Mouse (Mus musculus) CH12F3 (cell line): ENCODE measurements around the gene Mvb12a.
"Not testable (repeated sequence)": the region's sequence is repeated elsewhere in the genome, so short reads cannot be mapped to it uniquely, and the experiment has no call there.

Experiments used
- in situ Hi-C: fragments of 300-500 bp; cut with MboI; formaldehyde crosslinking; loops from 2 replicates; pipeline ENCODE4 v1.14.3; 2020; ENCODE audit warnings: low sequenced_read_pairs

Mvb12a gene

DNA sequence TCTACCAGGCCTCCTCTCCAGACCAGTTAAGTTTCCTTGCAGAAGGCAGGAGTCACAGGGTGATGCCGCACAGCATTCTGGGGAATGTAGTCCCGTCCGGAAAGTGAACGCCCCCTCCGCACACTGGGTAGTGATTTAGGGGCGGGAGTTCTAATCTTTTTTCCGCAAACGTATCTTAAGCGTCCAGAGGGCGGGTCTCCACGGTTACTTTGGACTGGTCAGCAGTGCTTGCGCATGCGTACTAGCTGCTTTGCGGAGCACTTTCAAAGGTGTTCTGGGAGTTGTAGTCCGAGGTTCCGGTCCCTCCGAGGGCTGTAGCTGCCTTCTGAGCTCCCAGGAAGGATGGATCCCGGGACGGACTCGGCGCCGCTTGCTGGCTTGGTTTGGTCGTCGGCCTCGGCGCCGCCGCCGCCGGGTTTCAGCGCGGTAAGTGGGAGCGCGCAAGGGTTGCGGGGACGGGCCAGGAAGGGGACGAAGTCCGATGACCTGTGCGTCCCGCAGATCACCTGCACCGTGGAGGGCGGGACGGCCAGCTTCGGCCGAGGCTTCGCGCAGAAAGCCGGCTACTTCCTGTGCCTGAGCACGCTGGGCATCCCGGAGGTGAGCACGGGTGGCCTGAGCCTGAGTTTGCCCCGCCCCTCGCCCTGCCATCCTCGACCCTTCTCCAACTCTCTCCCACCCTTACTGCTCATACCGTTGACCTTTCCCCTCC is at the start of gene Mvb12a:
Gene Mvb12a, plus strand, starts transcription at position 291 of the 712 bp plus-strand sequence.
- in situ Hi-C loops, result no loop called here

DNA sequence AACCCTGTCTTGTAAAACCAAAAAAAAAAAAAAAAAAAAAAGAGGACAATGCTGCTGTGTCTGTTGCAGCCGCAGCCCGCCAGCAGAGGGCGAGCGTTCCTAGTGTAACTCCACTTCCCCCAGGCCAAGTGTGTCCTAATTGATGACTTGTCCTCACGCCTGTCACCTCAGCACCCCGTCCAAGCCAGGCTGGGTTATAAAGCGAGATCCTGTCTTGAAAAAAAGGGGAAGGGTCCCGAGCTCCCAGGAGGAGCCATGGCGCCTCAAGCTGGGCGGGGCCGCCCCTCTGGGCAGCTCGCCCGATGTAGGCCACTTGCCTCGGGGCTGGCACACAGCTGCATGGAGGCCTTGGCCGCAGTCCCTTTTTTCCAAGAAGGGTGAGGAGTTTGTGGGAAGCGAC is 47.7 kb upstream of the Mvb12a start:
- in situ Hi-C loops, result no loop called here

DNA sequence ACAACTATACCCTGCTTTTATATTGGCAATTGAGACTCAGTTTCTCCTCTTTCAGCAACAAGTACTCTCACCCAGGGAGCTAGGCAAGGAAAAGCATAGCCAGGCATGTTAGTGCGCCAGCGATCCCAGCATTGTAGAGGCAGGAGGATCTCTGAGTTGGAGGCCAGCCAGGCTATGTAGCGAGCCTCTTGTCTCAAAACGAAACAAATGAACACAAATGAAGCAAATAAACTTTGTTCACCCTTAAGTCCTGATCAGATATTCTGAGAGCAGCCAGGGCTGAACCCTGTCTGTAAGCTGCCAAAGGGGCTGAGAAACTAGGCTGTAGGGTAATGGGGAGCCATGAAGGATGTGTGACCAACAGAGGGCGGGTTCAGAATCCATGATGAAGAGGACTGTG is 46.9 kb upstream of the Mvb12a start:
- in situ Hi-C loops, result no loop called here

DNA sequence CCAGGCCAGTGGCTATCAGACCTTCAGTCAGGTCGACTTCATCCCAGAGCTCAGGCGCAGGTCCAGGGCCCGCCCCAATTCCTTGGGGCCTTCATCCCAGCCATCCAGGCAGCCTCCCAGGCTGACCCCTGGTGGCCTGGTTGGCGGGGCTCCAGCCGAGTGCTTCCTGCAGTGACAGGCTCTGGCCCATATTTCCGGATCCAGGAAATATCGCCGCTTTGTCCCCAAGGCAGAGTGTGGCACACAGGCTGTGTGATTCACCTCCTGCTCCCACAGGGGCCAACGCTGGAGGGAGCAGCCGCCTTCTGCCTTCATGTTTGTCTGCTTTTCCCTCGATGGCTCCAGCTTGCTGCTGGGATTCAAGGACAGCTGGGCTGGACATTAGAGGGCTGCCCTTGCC is 46.2 kb upstream of the Mvb12a start:
- in situ Hi-C loops, result no loop called here

DNA sequence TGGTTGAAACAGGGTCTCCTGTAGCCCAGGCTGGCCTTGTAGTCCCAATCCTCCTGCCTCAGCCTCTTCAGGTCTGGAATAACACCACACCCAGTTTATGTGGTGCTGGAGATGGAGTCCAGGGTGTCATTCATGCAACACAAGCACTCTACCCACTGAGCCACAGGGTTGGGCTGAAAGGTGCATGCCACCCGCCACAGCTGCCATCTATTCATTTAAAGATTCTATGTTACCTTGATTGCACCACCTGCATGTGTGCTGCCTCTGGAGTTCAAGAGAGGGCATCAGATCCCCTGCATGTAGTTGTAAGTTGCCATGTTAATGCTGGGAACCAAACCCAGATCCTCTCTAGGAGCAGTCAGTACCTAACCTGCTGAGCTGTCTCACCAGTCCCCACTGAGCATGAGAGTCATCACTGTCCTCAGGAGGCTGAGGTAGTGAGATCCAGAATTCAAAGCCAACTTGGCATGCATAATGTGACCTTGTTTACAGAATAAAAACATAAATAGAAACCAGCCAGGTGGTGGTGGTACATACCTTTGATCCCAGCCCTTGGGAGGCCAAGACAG is 45.6 kb upstream of the Mvb12a start:
- in situ Hi-C loops, result no loop called here

DNA sequence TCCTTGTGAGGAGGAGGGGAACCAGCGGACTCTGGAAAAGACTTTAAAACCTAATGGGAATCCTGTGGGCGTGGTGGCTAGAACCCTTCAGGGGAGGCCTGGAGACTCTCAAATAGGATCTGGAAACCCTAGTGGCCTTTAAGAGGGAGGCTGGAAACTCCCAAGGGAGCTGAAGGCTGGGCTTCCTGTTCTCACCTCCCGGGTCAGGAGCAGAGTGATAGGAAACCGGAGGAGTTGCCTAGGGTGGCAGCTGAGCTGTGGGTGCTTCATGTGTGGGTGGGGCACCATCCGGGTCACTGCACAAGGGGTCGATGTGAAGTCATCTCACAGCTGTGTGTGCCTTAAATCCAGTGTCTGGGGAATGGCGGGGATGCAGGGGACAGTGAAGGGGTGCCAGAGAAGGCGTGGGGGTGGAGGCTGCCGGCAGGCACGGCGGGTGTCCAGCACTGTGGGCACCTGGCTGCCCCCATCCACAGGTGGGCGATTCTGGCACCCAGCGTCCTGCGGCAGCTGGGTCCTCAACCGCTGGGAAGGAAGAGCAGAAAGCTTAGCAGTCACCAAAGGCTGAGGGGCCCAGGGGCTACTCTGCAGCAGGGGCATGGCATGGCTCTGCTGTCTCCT is 44.7 kb upstream of the Mvb12a start:
- in situ Hi-C loops, result no loop called here

DNA sequence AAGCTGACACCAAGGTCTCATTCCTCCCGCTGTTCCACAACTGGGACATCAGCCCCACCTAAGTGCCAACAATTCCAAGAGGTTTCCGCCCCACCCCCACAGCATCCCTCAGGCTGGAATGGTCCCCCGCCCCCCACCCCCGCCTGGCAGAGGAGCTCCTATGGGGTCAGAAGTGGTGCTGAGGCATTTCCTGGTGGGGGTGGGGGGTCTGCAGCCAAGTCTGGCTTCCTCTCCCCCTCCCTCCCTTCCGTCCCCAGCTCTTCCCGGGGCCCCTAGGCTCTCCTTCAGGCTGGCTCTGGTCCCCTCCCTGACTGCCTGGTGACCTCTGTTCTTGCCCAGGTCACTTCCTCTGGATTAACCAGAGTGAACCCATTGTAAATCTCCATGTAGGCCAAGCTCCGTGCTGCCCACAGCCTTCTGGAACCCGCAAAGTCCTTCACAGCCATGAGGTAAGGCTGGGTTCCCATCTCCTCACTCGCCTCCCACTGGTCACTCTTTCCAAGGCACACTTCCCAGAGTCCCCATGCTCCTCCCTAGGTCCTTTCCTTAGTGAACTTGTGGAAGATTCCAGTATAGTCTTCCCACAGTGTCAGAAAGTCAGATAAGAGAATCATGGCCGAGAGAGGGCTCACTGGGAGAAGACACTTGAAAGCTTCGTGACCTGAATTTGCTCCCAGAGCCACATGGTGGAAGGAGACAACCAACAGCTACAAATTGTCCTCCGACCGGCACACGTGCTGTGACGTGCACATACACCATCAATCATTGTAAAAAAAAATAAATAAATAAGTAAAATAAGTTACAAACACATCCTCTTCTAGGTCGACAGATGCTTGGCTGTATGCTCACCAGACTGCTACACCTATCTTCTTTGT is 43.7 kb upstream of the Mvb12a start:
- in situ Hi-C loops, result no loop called here

DNA sequence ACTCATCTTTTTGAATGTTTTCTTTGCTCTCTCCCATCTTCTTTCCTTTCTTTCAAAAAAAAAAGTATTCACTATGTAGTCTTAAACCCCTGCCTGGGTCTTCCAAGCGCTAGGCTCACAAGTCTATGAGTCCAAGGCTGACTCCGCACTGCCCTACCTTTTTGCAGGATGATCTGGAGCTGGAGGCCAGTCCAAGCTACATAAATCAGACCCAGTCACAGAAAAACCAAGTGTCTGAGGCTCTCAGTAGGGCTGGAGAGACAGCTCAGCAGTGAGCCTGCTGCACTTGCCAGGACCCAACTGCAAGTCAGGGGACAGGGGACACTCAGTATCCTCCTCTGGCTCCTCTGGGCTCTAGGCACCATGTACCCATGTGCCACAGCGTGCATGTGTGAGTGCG is 38.4 kb upstream of the Mvb12a start:
- in situ Hi-C loops, result no loop called here

DNA sequence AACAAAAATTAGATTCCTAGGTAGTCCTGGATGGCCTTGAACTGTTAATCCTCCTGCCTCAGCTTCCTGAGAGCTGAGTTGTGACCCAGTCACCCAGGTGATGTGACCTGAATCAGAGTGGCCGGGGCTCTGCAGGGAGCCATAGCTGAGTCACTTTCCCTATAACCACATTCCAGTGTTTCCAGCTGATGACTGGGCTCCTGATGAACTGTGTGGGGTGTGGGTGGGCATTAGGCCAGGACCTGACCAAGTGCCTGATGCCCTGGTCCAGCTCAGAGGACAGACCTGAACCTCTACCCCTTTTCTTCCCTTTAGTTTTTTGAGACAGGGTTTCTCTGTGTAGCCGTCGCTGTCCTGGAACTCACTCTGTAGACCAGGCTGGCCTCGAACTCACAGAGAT is 37.4 kb upstream of the Mvb12a start:
- in situ Hi-C loops, result no loop called here

DNA sequence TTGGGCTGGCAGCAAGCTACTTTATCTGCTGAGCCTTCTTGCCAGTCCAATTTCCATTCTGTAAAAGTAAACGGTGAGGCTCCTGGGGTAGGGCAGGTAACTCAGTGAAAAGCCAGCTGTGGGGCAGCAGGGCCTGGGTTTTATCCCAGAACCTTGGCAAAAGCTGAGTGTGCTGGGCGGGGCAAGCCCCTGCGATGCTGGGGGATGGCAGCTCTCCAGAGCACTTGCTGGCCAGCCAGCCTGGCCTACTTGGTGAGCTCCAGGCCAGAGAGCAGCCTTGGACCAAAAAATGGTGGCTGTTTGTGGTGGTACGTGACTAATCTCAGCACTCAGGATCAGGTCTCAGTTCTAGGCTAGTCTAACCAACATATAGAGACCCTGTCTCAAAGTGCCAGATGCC is 36.7 kb upstream of the Mvb12a start:
- in situ Hi-C loops, result no loop called here

DNA sequence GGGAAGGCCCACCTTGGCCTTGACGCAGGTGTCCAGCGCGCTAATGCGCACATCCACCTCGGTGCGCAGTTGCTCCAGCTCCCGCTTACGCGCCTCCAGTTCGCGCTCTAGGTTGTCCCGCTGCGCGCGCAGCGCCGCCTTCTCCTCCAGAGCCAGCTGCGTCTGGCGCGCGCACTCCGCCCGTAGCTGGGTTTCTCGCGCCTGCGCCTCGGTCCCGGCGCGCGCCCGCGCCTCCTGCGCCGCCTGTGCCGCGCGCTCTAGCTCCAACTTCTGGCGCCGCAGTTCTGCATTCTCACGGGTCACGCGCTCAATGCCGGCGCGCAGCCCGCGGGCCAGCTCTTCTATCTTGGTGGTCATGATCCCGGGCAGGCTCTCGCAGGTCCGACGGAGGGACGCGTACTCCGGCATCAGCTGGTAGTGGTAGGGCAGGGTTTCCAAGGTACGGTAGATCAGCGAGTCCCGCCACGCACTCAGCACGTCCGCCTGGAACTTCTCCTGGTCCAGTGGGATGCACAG is 35.1 kb upstream of the Mvb12a start:
- in situ Hi-C loops, result no loop called here

DNA sequence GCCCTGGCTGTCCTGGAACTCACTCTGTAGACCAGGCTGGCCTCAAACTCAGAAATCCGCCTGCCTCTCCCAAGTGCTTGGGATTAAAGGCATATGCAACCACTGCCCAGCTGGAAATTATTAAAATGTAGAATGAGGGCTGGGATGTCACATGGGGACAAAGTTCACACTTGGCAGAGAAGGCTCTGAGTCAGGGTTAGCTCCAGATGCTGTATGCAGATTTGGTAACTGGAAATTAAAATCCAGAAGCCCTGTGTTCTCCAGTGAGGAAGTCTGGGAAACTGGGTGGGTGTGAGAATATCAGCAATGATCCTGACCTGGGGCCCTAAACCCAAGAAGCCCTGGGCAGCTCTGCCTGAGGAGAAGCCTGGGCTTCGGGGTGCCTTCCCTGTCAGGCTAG is 33.4 kb upstream of the Mvb12a start:
- in situ Hi-C loops, result no loop called here

DNA sequence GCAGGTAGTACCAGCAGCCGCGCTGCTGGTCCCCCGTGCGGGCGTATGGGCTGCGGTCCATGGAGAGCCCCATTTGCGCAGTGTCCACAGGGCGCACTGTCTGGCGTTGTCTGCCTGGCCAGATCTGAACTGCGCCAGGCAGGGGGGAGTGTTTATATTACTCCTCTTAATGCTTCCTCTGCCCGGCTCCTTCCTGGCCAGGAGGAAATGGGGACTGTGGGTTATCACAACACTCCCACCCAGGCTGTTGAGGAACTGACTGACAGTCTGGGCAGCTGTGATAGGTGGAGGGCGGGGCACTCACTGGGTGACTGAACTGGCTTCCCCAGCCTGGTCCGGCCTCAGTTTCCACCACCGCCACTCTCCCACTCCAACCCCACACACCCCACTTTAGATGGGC is 31.1 kb upstream of the Mvb12a start, which contains the start of gene Plvap:
Gene Plvap, minus strand, starts transcription at position 109 of the 400 bp plus-strand sequence.
- in situ Hi-C loops, result no loop called here

DNA sequence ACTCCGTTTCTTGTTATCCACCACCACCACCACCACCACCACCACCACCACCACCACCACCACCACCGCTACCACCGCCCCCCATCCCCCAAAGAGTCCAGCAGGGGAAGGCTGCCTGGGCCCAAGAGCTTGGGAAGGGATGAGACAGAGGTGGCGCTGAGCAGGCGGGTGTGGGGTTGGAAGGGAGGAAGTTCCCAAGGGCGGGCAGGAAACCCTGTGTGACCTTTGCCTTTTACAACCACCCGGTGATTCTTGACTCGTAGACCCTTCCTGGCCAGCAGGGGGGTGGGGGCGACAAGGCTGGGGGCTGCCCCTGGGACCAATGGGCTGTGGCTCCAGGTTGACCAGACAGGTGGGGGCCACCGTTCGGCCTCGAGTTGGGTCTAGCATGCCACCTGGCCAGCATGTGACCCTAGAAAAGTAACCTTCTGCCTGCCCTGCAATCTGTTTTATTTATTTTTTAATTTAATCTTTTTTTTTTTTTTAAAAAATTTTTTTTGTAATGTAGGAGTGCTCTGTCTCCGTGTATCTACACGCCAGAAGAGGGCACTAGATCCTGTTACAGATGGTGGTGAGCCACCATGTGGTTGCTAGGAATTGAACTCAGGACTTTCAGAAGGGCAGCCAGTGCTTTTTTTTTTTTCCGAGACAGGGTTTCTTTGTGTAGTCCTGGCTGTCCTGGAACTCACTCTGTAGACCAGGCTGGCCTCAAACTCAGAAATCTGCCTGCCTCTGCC is 29.5 kb upstream of the Mvb12a start:
- in situ Hi-C loops, result no loop called here

DNA sequence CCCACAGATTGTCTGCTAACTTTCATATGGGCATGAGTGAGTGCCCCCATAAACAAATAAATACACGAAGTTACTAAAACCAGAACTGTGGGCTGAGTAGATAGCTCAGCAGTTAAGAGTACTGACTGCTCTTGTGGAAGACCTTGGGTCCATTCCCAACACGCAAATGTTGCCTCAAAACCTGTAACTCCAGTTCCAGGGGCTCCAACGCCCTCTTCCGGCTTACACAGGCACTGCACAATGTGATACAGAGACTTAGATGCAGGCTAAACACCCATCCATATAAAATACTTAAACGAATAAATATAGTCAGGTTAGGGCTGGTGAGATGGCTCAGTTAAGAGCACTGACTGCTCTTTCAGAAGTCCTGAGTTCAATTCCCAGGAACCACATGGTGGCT is 27.7 kb upstream of the Mvb12a start:
- in situ Hi-C loops, result no loop called here

DNA sequence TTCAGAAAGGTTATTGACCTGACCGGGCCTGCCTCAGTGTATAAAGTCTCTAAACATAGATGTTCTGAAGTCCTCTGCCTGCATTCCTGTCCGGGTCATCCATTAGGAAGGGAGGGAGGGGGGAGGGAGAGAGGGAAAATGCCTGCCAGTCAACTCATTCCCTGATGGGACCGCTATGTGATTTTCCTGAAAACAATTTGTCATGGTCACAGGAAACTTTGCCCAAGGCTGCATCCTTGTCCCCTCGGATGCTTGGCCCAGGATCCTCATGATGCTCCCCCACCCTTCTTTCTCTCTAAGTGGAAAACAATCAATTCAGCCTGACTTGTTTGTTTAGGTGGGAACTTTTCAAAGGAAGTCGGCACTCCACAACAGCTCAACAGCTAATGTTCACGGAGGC is 25.9 kb upstream of the Mvb12a start:
- in situ Hi-C loops, result no loop called here

DNA sequence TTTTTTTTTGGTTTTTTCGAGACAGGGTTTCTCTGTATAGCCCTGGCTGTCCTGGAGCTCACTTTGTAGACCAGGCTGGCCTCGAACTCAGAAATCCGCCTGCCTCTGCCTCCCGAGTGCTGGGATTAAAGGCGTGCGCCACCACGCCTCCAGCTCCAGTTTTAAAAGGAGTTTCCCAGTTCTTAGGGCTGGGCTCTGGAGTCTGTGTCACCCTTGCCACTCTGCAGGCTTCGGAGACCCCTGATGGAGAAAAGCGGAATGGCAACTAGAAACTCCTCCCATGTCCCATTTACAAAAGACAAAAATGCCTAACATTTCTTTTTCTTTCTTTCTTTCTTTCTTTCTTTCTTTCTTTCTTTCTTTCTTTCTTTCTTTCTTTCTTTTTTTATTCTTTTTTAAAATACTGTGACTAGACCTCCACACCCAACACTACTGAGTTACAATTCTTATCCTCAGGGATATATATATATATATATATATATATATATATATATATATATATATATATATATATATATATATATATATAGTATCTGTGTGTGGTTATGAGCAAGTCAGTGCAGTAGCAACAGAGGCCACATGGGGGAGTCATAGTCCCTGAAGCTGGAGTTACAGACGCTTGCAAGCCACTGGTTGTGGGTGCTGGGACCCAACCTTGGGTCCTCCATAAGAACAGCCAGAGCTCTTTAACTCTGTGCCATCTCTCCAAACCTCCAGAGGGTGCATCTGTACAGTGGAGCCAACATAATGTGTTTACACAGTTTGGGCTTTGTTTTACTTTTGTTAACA is 23.5 kb upstream of the Mvb12a start:
- in situ Hi-C loops, result not testable (repeated sequence)

DNA sequence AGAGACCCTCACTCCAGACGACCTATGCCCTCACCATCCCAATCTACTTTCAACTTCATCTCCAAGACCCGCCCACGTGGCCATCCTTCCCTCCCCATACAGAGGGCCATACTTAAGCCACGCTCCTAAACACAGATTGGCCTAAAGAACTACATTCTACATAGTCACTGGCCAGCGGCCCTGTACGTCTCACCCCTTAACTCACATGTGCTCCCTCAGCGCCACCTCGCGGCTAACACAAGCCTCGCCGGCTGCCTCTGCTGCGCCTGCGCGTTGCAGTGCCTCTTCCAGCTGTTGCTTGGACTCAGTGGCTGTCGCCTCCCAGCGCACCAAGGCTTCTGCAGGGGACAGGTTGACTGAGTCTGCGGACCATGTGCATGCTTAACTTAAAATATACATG is 21.1 kb upstream of the Mvb12a start:
- in situ Hi-C loops, result no loop called here

DNA sequence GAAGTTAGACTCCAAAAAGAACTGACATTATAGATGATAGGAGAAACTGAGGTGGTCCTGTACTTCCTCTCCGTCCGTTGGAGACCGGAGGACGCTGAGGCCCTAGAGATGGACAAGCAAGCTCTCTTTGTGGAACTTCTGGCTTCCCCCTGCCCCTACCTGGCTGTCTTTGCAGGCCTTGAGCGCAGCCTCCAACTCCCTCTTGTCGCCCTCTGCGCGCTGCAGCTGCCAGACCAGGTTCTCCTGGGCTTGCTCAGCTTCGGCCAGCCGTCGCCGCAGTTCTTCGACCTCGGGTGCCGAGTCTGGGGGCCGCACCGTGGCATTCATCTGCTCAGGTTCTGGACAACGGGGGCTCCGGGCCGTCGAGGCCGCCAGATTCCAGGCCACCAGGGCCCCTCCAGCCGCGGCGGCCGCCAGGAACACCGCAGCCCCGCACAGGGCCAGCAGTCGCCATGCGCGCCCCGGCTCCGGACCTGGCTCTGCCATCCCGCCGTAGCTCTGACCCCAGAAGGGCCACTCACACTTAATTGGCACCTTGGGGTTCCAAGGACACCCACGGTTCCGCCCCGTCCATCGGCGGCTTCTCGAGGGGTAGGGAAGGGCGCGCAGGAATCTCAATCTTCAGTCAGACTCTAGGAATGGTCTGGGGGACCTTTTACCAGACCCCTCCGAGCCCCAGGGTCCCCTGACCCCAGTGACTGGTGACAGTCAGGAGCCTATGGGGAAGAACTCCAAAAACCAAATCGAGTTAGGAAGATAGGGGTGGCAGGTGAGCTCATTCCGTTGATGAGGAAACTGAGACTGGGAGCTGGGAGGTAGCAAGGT is 17.3 kb upstream of the Mvb12a start, which contains the start of gene Ccdc194:
Gene Ccdc194, minus strand, starts transcription at position 486 of the 825 bp plus-strand sequence.
- in situ Hi-C loops, result no loop called here
